Mouse (Mus musculus): ENCODE data around the gene Thbd. TPM values are rescaled to one million over a fixed set of nuclear protein-coding genes. Genes with fewer than 3 reads are reported as not detected.

Gene Thbd
- total RNA-seq, 2 experiments from 2014 or later = 20.6 to 23.7 TPM

GRCm38 (mm10) chr2:148425709-148426382, 17.9 kb upstream of the Thbd start:
- no peak for DNase-seq (ENCODE audit: low spot score in 2 of 2)

- DNase-seq (ENCODE audit: low spot score in 2 of 2) = no peak
Measured at GRCm38 (mm10) chr2:148421706-148422105, 13.7 kb upstream of the Thbd start.

GRCm38 (mm10) chr2:148421112-148421511, 13.1 kb upstream of the Thbd start:
- DNase-seq (ENCODE audit: low spot score in 2 of 2) = no peak

DNA sequence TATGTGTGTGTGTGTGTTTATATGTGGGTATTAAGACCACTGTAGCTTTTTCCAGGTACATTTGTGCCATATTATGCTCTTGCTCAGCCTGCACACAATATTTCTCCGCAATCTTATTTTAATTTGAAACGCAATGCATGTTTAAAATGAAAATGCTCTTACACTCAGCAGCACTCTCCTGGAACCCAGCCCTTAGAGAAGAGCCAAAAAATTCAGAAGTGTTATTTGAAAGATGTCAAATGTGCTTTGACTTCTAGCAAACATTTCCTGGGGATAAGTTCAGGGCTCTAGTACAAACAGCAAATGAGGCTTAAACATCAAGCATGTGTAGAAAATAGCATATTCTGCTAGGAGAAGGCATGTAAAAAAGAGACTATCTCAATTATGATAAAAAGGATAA, 11.8 kb upstream of the Thbd start:
- DNase-seq (ENCODE audit: low spot score in 2 of 2) = no peak

GRCm38 (mm10) chr2:148419151-148419550, 11.2 kb upstream of the Thbd start:
- DNase-seq (ENCODE audit: low spot score in 2 of 2) = no peak

GRCm38 (mm10) chr2:148409821-148410220, 1.8 kb upstream of the Thbd start:
- DNase-seq (ENCODE audit: low spot score in 2 of 2) = no peak

GRCm38 (mm10) chr2:148409141-148409540, 1.2 kb upstream of the Thbd start:
- DNase-seq (ENCODE audit: low spot score in 2 of 2) = peak; percentile 60 to 85

- DNase-seq (ENCODE audit: low spot score in 2 of 2) = no peak
Measured at GRCm38 (mm10) chr2:148408761-148409120, 753 bp upstream of the Thbd start.

DNA sequence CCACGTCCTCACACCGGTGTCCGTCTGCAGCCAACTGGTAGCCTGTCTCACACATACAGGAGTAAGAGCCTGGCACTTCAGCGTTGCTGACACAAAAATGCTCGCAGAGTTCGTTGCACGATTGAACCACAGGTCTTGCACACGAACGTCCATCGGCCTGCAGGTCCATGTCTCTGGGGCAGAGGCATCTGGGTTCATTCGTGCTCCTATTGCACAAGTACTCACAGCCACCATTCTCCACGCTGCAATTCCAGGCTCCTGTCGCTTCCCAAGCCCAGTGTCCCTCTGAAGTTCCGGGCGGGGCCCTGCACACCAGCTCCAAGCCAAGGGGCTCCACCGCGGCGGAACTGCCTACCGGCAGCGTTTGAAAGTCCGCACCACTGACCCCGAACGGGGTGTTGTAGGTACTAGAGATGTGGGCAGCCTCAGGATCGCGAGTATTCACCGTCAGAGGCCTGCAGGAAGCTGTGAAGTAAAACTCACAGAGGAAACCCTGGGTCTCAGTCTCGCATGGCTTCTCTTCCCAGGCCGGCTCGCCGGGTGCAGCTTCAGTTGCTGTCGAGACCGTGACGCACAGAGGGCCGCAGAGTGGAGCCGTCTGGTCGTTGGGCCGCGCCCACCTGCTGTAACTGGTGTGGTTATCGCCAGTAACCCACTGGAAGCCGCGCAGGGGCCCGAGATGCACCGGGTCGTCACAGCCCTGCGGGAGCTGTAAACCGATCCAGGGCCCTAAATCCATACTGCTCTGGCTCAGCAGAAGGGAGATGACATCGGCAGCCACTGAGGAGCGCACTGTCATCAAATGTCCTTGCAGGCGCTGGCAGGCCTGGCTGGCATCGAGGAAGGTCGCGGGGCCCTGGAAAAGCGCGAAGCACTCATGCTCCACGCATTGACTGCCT, 768 bp downstream of the Thbd start:
- peak; percentile 39 to 63 for DNase-seq (ENCODE audit: low spot score in 2 of 2)

DNA sequence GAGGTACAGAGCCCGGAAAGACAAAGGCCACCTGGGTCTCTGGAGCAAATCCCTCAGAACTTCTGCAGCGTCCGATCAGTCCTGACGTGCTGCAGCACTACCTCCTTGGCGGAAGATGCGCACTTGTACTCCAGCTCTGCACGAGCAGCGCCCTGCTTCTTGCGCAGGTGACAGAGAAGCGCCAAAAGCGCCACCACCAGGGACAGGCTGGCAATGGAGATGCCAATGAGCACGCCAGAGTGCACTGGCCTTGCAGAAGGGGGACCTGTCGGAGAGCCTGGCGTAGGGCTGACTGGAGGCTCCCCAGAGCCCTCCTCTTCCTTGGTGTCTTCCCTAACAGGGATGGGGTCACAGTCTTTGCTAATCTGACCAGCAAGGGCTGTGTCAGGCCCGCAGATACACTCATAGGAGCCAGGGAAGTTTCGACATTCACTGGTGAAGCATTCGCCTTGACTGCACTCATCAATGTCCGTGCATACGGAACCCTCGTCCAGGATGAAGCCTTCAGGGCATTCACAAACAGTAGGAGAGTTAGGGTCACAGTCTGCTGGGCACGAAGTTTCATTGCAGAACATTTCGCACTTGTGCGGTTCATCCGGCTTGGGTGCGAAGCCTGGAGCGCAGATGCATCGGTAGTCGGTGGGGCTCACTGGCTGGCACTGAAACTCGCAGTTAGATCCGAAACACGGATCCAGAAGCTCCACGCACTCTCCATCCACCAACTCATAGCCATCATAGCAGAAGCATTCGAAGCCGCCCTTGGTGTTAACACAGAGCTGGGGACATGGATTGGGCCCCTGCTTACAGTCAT, 1.6 kb downstream of the Thbd start:
- no peak for DNase-seq (ENCODE audit: low spot score in 2 of 2)

GRCm38 (mm10) chr2:148404906-148405305, 3.1 kb downstream of the Thbd start:
- no peak for DNase-seq (ENCODE audit: low spot score in 2 of 2)

DNA sequence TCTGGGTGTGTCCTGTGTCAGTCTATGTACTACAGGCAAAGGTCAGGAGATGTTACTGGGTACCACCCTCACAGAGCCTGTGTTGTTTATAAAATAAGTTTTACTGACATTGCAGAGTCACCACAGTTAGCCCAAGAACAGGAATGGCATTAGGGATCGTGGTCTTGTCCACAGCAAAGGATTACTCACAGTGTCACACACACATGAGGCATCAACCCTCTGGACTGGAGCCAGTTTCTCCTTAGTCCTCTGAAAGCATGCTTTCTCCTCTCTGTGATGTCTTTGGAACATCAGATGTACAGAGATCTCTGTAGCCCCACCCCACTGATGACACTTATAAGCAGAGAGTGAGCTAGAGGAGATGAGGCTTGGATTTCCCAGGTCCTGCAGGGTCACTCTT, 5.8 kb downstream of the Thbd start:
- DNase-seq (ENCODE audit: low spot score in 2 of 2) = no peak

DNA sequence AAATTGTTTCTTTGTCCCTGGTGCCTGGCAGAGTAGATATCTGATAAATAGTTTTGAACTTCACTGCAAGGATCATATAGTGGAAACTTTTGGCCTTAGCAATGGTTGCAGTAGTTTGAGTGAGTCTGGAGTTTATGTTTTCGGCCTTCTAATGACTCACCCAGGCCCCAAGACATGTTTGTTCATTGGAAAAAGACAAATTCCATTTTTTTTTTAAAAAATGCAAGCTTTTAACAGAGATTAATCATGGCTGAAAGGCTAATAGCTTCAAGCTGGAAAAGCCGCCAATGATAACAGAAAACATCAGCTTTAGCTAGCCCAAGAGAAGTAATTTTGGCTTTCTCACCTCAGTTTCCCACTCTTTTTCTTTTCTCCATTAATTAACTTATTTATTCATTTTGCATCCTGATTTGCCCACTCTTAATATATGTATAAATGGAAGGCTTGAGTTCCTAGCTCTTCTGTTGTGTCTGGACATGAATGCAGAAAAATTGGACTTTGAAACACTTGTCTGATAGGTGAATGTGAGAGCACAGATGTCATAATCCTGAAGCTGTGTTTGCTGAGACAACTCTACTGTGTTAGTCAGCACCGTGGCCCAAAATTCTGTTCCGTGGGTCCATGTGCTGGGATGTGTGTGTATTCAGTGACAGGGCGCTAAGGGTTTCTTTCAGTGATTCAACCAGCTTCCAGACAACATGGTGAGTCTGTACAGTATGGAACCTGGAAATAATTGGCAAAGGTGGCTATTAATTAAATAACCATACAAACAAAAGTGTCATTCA, 8.9 kb downstream of the Thbd start:
- DNase-seq (ENCODE audit: low spot score in 2 of 2) = no peak

DNA sequence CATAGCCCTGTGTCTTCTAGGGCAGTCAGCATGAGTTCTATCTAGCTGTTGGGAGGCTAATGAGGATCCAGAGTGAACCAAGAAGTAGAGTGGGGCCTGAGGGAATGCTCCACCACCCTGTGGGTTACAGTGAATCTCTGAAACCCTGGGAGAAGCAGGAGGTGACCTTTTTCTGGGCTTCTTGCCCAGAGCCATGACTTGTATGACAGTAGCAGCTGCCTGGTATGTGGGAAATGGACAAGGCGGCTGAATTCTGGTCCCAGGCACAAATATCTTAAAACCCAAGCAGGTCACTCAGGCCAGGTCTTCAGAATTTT, 10.2 kb downstream of the Thbd start:
- DNase-seq (ENCODE audit: low spot score in 2 of 2) = peak in 1 of 2 experiments; percentile 46

- DNase-seq (ENCODE audit: low spot score in 2 of 2) = no peak
Measured at GRCm38 (mm10) chr2:148397015-148397783, 10.8 kb downstream of the Thbd start.

DNA sequence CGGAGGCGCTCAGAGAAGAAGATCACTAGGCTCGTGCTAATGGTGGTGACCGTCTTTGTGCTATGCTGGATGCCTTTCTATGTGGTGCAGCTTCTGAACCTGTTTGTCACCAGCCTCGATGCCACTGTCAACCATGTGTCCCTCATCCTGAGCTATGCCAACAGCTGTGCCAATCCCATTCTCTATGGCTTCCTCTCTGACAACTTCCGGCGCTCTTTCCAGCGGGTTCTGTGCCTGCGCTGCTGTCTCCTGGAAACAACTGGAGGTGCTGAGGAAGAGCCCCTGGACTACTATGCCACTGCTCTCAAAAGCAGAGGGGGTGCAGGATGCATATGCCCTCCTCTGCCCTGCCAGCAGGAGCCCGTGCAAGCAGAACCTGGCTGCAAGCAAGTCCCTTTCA, 11.8 kb downstream of the Thbd start:
- DNase-seq (ENCODE audit: low spot score in 2 of 2) = no peak

DNA sequence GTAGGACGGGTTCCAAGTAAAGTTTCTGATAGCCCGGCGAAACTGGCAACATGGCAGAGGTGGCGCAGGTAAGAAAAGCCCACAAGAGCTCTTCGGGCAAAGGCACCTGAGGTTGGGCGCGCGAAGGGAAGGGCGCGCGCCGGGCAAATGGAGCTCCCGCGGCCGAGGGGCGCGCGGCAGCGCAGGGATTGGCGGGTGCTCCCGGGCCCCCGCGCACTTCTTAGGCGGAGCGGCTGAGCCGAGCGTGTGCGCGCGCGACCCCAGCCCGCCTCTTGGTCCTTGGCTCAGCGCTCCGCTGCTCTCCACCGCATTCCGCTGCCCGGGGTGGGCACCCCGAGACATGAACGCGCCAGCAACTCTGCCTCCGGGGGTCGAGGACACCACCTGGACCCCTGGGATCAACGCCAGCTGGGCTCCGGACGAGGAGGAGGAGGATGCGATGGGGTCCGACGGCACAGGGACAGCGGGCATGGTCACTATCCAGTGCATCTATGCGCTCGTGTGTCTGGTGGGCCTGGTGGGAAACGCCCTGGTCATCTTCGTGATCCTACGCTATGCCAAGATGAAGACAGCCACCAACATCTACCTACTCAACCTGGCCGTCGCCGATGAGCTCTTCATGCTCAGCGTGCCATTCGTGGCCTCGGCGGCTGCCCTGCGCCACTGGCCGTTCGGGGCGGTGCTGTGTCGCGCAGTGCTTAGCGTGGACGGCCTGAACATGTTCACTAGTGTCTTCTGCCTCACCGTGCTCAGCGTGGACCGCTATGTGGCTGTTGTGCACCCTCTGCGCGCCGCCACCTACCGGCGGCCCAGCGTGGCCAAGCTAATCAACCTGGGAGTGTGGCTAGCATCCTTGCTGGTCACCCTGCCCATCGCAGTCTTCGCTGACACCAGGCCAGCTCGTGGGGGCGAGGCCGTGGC, 12.6 kb downstream of the Thbd start, which contains the start of gene Sstr4:
Gene Sstr4, plus strand, starts transcription at position 214 of the 921 bp plus-strand sequence.
- peak in 1 of 2 experiments; percentile 49 for DNase-seq (ENCODE audit: low spot score in 2 of 2)

DNA sequence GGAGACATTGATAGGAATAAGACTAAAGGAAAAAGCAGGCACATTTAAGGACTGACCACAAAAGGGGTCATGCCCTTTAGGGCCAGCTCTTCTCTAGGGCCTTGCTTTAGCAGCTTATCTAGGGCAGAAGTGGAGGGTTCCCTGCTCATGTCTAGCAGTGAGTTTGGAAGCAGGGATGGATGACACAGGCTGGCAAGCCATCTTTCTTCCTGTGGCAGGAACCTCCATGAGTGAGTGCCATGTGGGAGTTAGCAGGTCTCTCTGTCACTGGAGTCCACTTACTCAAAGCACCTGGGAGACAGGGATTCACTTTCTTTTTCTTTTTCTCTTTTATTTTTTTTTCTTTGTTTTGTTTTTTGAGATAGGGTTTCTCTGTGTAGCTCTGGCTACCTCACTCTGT, 14.1 kb downstream of the Thbd start:
- DNase-seq (ENCODE audit: low spot score in 2 of 2) = no peak

GRCm38 (mm10) chr2:148393149-148393548, 14.8 kb downstream of the Thbd start:
- no peak for DNase-seq (ENCODE audit: low spot score in 2 of 2)

Measured in gastrocnemius, postnatal 4 days (tissue).